Mouse (Mus musculus) stomach, postnatal 0 days (tissue): ENCODE results near the gene Sema5a.

ENCODE experiments used
- CTCF ChIP-seq: IDR thresholded peaks from 2 replicates; pipeline ENCODE4 v1.5.1; 2016; ENCODE audit warnings: antibody characterized with exemption, low read depth, mild to moderate bottlenecking, moderate library complexity
- EP300 ChIP-seq: optimal IDR thresholded peaks from 2 replicates; pipeline ENCODE3; 2016; ENCODE audit warnings: antibody characterized with exemption

- TF ChIP-seq EP300 (no peak), CTCF (peak; percentile 86)
Measured at GRCm38 (mm10) chr15:32437654-32438053, 193.0 kb downstream of the Sema5a start.
